9 mouse cellular contexts compared by ENCODE assay signal in the genomic region with DNA sequence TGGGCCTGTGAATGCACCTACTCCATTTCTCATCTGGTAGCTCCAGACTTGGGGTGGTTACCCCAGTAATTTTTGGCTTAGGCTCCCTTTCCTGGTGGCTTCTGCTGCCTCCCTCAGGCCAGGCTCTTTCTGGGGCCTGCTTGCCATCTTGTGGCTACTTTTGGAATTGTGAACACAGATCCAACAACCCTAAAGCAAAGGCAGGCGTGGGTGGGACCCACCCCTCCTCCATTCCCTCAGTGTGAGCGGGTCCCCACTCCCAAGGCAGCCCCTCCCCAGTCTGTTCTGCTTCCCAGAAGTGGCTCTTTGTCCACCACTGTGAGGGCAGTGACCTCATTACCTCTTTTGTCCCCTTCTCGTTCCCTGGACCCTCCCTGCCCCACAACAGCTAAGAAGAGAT. TPM values are rescaled to one million over a fixed set of nuclear protein-coding genes. Genes with fewer than 3 reads are reported as not detected.
DNase-seq lines count a peak whose midpoint lies in the region; ATAC-seq and TF ChIP-seq lines count a peak whose summit lies in the region.
"Had no signal": no experiment of that assay in that cellular context is flagged by ENCODE, and none has a peak within 500 bp of the region (broad histone marks: within the 10 kb centered on the region; RNA-seq: fewer than 3 reads in every experiment).

No protein-coding gene starts in this region.

- H3K9me3 ChIP-seq in hindbrain, embryonic 11.5 days (ENCODE audit: control insufficient read depth, low read length) = no peaks in the 10 kb centered on the region
- H3K9me3 ChIP-seq in hindbrain, embryonic 13.5 days = no peaks in the 10 kb centered on the region
- H3K9me3 ChIP-seq in midbrain, postnatal 0 days (ENCODE audit: low read length) = no peaks in the 10 kb centered on the region
- H3K9me3 ChIP-seq: neural tube, embryonic 13.5 days had no signal

- peak; percentile 59 for DNase-seq in hindbrain, embryonic 11.5 days (ENCODE audit: low spot score)
- peak; percentile 19 for DNase-seq in ovary, postnatal 14 days (ENCODE audit: low spot score)
- DNase-seq in ovary, postnatal 36 days (ENCODE audit: low spot score) = no peak
- DNase-seq in midbrain, postnatal 0 days (ENCODE audit: low spot score) = peak; percentile 60
- DNase-seq in gastrocnemius, postnatal 4 days (ENCODE audit: low spot score in 2 of 2) = no peak
- no peak for DNase-seq in layer of hippocampus, adult 9-11 months

- H3K4me2 ChIP-seq in hindbrain, embryonic 11.5 days (replicated peaks; ENCODE audit: low read depth, low read length) = no peak overlapping the region
- no peak overlapping the region for H3K4me2 ChIP-seq in hindbrain, embryonic 13.5 days
- no peak overlapping the region for H3K4me2 ChIP-seq in midbrain, postnatal 0 days (ENCODE audit: low read depth, low read length, poor library complexity, severe bottlenecking)
- H3K4me2 ChIP-seq: neural tube, embryonic 13.5 days had no signal

- H3K9ac ChIP-seq in hindbrain, embryonic 11.5 days (ENCODE audit: low read depth, low read length) = no peak overlapping the region
- H3K9ac ChIP-seq in hindbrain, embryonic 13.5 days = no peak overlapping the region
- H3K9ac ChIP-seq in midbrain, postnatal 0 days (replicated peaks; ENCODE audit: low read length, poor library complexity, severe bottlenecking) = no peak overlapping the region
- H3K9ac ChIP-seq: neural tube, embryonic 13.5 days had no signal

- no peak overlapping the region for H3K27ac ChIP-seq in hindbrain, embryonic 11.5 days (ENCODE audit: low read depth, low read length)
- no peak overlapping the region for H3K27ac ChIP-seq in hindbrain, embryonic 13.5 days
- H3K27ac ChIP-seq in bone marrow macrophage, adult 2 months (ENCODE audit: insufficient read depth, low read depth, low read length) = no peak overlapping the region
- H3K27ac ChIP-seq in midbrain, postnatal 0 days (ENCODE audit: low read depth, low read length) = no peak overlapping the region
- H3K27ac ChIP-seq: neural tube, embryonic 13.5 days had no signal

- H3K36me3 ChIP-seq in hindbrain, embryonic 11.5 days (ENCODE audit: control insufficient read depth, insufficient read depth, low read length) = no peaks in the 10 kb centered on the region
- H3K36me3 ChIP-seq in hindbrain, embryonic 13.5 days = no peaks in the 10 kb centered on the region
- no peaks in the 10 kb centered on the region for H3K36me3 ChIP-seq in midbrain, postnatal 0 days (ENCODE audit: insufficient read depth, low read length)
- H3K36me3 ChIP-seq: neural tube, embryonic 13.5 days had no signal

- no peaks in the 10 kb centered on the region; the same call in 1 of the 2 replicates for H3K27me3 ChIP-seq in hindbrain, embryonic 11.5 days (ENCODE audit: control insufficient read depth, insufficient read depth, low read length)
- peaks cover 19% of the 10 kb centered on the region; the same call in 1 of the 2 replicates for H3K27me3 ChIP-seq in hindbrain, embryonic 13.5 days
- H3K27me3 ChIP-seq in midbrain, postnatal 0 days (ENCODE audit: insufficient read depth, low read length) = no peaks in the 10 kb centered on the region
- H3K27me3 ChIP-seq: neural tube, embryonic 13.5 days had no signal

- ATAC-seq in hindbrain, embryonic 11.5 days (ENCODE audit: low FRiP score) = no peak
- ATAC-seq in hindbrain, embryonic 13.5 days (ENCODE audit: low FRiP score) = no peak
- ATAC-seq in midbrain, postnatal 0 days (ENCODE audit: low FRiP score) = no peak

- no peak overlapping the region for H3K4me3 ChIP-seq in hindbrain, embryonic 11.5 days (ENCODE audit: low read depth, low read length)
- no peak overlapping the region for H3K4me3 ChIP-seq in hindbrain, embryonic 13.5 days
- no peak overlapping the region for H3K4me3 ChIP-seq in bone marrow macrophage, adult 2 months (ENCODE audit: insufficient read depth, low read length)
- no peak overlapping the region for H3K4me3 ChIP-seq in midbrain, postnatal 0 days (ENCODE audit: low read depth, low read length)
- H3K4me3 ChIP-seq: neural tube, embryonic 13.5 days had no signal

- 3% methylated on average over 3 of the region's 3 CpGs for WGBS in hindbrain, embryonic 11.5 days
- WGBS in hindbrain, embryonic 13.5 days = 7% methylated on average over 3 of the region's 3 CpGs
- 14% methylated on average over 3 of the region's 3 CpGs for WGBS in midbrain, postnatal 0 days

- TF ChIP-seq CTCF in bone marrow macrophage, adult 2 months (IDR thresholded peaks at IDR 0.05; ENCODE audit: low read depth, low read length) = peak; percentile 30; the same call in 1 of the 2 replicates
- peak; percentile 77 for TF ChIP-seq CTCF in midbrain, postnatal 0 days (IDR thresholded peaks at IDR 0.05)

- TF ChIP-seq POLR2A in bone marrow macrophage, adult 2 months (IDR thresholded peaks at IDR 0.05; ENCODE audit: borderline replicate concordance, low read depth, low read length) = no peak

- H3K4me1 ChIP-seq in hindbrain, embryonic 11.5 days (replicated peaks; ENCODE audit: control insufficient read depth, insufficient read depth, low read length) = 0 out of 2 replicates have a peak, but pooled peaks cover 4% of the 10 kb centered on the region
- H3K4me1 ChIP-seq in hindbrain, embryonic 13.5 days (replicated peaks) = peaks cover 14% of the 10 kb centered on the region
- H3K4me1 ChIP-seq in bone marrow macrophage, adult 2 months (ENCODE audit: control insufficient read depth, insufficient read depth, low read length) = no peaks in the 10 kb centered on the region
- no peaks in the 10 kb centered on the region; the same call in 1 of the 2 replicates for H3K4me1 ChIP-seq in midbrain, postnatal 0 days (ENCODE audit: insufficient read depth, low read length)

RNA-seq across cellular contexts. Expression of a gene that starts 46.2 kb away (rescaled TPM):
- polyA plus RNA-seq in hindbrain, embryonic 11.5 days (2014; fragmentation: Nextera tagmentation; extraction: Ambion mirVana) = 1.7 and 2.5 TPM in 2 replicates
- polyA plus RNA-seq in hindbrain, embryonic 13.5 days (2015; fragmentation: Nextera tagmentation; extraction: Ambion mirVana) = 1.3 and 1.7 TPM in 2 replicates
- not detected in 2 replicates for polyA plus RNA-seq in bone marrow macrophage, adult 2 months (2012; ENCODE audit: insufficient read depth, insufficient read length, missing spikeins)
- 0.44 and 1.4 TPM in 2 replicates for total RNA-seq in midbrain, postnatal 0 days (2014; rRNA removed)
- 0.87 and 1.2 TPM in 2 replicates for polyA plus RNA-seq in midbrain, postnatal 0 days (2015; fragmentation: Nextera tagmentation; extraction: Ambion mirVana)
- total RNA-seq in gastrocnemius, postnatal 4 days (2021) = 1 to 10 TPM; 6.0 to 7.7 TPM

RNA-seq across cellular contexts. Expression of a gene that starts 57.9 kb away (rescaled TPM):
- 0.27 and 0.88 TPM in 2 replicates for polyA plus RNA-seq in hindbrain, embryonic 11.5 days (2014; fragmentation: Nextera tagmentation; extraction: Ambion mirVana)
- 1.4 and 1.9 TPM in 2 replicates for polyA plus RNA-seq in hindbrain, embryonic 13.5 days (2015; fragmentation: Nextera tagmentation; extraction: Ambion mirVana)
- polyA plus RNA-seq in bone marrow macrophage, adult 2 months (2012; ENCODE audit: insufficient read depth, insufficient read length, missing spikeins) = not detected in 2 replicates
- 1.3 and 1.7 TPM in 2 replicates for total RNA-seq in midbrain, postnatal 0 days (2014; rRNA removed)
- 0.94 and 1.6 TPM in 2 replicates for polyA plus RNA-seq in midbrain, postnatal 0 days (2015; fragmentation: Nextera tagmentation; extraction: Ambion mirVana)
- total RNA-seq in gastrocnemius, postnatal 4 days (2021) = 10 to 100 TPM in 1 of 2 experiments, 1 to 10 TPM in 1; 10.0 to 10.3 TPM

Comparison
In these comparisons a context has a peak if more than half of its experiments do, and no peak if none do; other contexts are left out.
1. DNase-seq: peak in hindbrain, embryonic 11.5 days (single experiment), ovary, postnatal 14 days (single experiment) and midbrain, postnatal 0 days (single experiment); none in ovary, postnatal 36 days (single experiment), gastrocnemius, postnatal 4 days (0 of 2) and layer of hippocampus, adult 9-11 months (single experiment).